Mouse (Mus musculus) adrenal gland, postnatal 36 days (tissue): ENCODE results near the gene Hoxa10. TPM values are rescaled to one million over a fixed set of nuclear protein-coding genes. Genes with fewer than 3 reads are reported as not detected.

Experiments used
- DNase-seq, 2 experiments: peaks; one replicate each; pipeline ENCODE4 v3.0.0; 2021; ENCODE audit warnings: mixed read lengths in 1 of 2
- long read RNA-seq, 2 experiments: library from polyadenylated mRNA; stranded (forward); transcript quantifications; one replicate each; pipeline ENCODE4 v2.0.0; 2021; ENCODE audit warnings: borderline sequencing depth in 2 of 2
- total RNA-seq, 2 experiments: library from RNA; stranded (reverse); gene quantifications; 2 replicates each; pipeline ENCODE4 v1.2.3; 2021

Hoxa10 gene
- under 1 TPM; 0.20 to 0.30 TPM for total RNA-seq
- long read RNA-seq, experiment 1: 0 reads
- long read RNA-seq, experiment 2: 0 reads

- peak; percentile 79 to 84 for DNase-seq
Measured at GRCm38 (mm10) chr6:52240389-52241000, at the start of gene Hoxa10. Hoxa10 (minus strand) TSS chr6:52240854.

GRCm38 (mm10) chr6:52290186-52290585 lies 49.5 kb upstream of the Hoxa10 start:
- DNase-seq: no peak

GRCm38 (mm10) chr6:52283896-52284295 lies 43.2 kb upstream of the Hoxa10 start:
- DNase-seq: peak; percentile 44 to 56

GRCm38 (mm10) chr6:52281084-52281483 lies 40.4 kb upstream of the Hoxa10 start:
- no peak for DNase-seq

GRCm38 (mm10) chr6:52276920-52277319 lies 36.3 kb upstream of the Hoxa10 start:
- DNase-seq: no peak

GRCm38 (mm10) chr6:52276382-52276781 lies 35.7 kb upstream of the Hoxa10 start:
- DNase-seq: no peak

GRCm38 (mm10) chr6:52275563-52276280 lies 35.1 kb upstream of the Hoxa10 start:
- DNase-seq: no peak

- no peak for DNase-seq
Measured at GRCm38 (mm10) chr6:52274576-52274975, 33.9 kb upstream of the Hoxa10 start.

- no peak for DNase-seq
Measured at GRCm38 (mm10) chr6:52273656-52274280, 33.1 kb upstream of the Hoxa10 start.

- DNase-seq: no peak
Measured at GRCm38 (mm10) chr6:52272766-52273655, 32.4 kb upstream of the Hoxa10 start.

GRCm38 (mm10) chr6:52270494-52271480 lies 30.1 kb upstream of the Hoxa10 start:
- DNase-seq: peak; percentile 68 to 71

GRCm38 (mm10) chr6:52268756-52269155 lies 28.1 kb upstream of the Hoxa10 start:
- no peak for DNase-seq

GRCm38 (mm10) chr6:52268341-52268740 lies 27.7 kb upstream of the Hoxa10 start:
- DNase-seq: no peak

GRCm38 (mm10) chr6:52267691-52268090 lies 27.0 kb upstream of the Hoxa10 start:
- no peak for DNase-seq

- DNase-seq: no peak
Measured at GRCm38 (mm10) chr6:52267221-52267620, 26.6 kb upstream of the Hoxa10 start.

- no peak for DNase-seq
Measured at GRCm38 (mm10) chr6:52266666-52266985, 26.0 kb upstream of the Hoxa10 start.

- DNase-seq: no peak
Measured at GRCm38 (mm10) chr6:52265913-52266665, 25.4 kb upstream of the Hoxa10 start.

GRCm38 (mm10) chr6:52265306-52265912 lies 24.8 kb upstream of the Hoxa10 start:
- no peak for DNase-seq

GRCm38 (mm10) chr6:52264106-52264790 lies 23.6 kb upstream of the Hoxa10 start:
- DNase-seq: no peak

- DNase-seq: no peak
Measured at GRCm38 (mm10) chr6:52263321-52263585, 22.6 kb upstream of the Hoxa10 start.
